Mouse (Mus musculus): Measurements from ENCODE around the gene Srsf12. TPM values are rescaled to one million over a fixed set of nuclear protein-coding genes. Genes with fewer than 3 reads are reported as not detected.

The Srsf12 gene
- 10 to 100 TPM; 22.8 to 24.9 TPM for total RNA-seq (2021)
- long read RNA-seq, experiment 1, transcript Srsf12-202 (5 exons, 829 nt): major isoform, 9 of 30 reads
- long read RNA-seq, experiment 1, partial matches to known transcripts: 8 of 30 reads
- long read RNA-seq, experiment 1, other reads (novel, unspliced or antisense): 11 of 30 reads
- long read RNA-seq, experiment 2, transcript Srsf12-202 (5 exons, 829 nt): major isoform, 6 of 20 reads
- long read RNA-seq, experiment 2, partial matches to known transcripts: 7 of 20 reads
- long read RNA-seq, experiment 2, other reads (novel, unspliced or antisense): 7 of 20 reads

DNA sequence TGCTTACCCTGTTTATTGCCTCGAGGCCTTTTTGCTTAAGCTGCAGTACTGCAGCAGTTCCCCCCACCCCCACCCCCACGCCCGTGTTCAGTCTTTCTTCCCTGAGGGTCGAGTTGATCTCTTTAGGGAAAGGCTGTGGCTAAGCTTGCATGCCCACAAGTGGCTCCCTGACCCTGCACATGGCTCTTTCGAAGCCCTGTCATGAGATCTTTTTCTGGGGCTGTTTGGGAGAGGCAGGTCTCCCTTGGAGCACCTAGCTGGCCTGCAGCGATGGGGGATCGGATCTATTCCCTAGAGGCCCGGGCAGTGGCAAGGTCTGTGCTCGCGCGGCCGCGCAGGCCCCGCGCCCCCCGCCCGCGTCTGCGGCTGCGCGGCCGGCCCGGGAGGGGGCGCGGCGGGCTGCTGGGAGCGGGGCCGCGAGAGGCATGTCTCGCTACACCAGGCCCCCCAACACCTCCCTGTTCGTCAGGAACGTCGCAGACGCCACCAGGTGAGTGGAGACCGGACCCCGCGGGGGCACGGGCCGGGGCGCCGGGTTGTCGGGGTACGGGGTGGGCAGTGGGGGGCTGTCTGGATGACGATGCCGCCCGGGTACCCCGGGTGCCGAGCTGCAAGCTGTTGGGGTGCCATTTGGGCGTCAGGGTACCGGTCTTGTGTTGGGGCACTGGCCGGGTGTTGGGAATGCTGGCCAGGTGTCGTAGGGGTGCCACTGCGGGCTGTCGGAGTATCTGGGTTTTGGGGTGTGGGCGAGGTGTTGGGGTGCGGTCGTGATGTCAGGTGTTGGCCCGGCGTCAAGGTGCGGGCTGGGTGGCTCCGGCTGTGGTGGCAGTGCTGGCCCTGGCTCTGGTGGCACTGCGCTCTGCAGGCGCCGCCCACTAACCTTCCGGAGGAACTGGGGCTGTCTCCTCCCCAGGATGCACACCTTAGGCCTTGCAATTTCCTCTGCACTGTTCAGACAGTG, at the start of gene Srsf12:
Gene Srsf12 (plus strand): TSS at position 111 of the 961 bp plus-strand sequence.
- DNase-seq (ENCODE audit: low spot score in 2 of 2): peak; percentile 52 to 57

DNA sequence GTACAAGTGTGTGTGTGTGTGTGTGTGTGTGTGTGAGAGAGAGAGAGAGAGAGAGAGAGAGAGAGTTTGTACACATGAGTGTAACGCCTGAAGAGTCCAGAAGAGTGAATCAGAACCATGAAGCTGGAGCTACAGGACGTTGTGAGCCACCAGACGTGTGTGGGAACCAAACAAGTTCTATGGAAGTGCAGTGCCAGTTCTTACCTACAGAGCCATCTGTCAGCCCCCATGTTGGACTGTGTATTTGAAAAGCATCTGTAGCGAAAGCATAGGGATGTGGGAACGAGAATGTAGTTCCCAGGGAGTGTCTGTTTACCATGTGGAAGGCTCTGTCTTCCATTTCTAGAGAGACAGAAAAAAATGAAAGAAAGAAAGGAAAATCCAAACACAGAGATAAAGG, 25.3 kb upstream of the Srsf12 start:
- peak; percentile 12 to 24 for DNase-seq (ENCODE audit: low spot score in 2 of 2)

DNA sequence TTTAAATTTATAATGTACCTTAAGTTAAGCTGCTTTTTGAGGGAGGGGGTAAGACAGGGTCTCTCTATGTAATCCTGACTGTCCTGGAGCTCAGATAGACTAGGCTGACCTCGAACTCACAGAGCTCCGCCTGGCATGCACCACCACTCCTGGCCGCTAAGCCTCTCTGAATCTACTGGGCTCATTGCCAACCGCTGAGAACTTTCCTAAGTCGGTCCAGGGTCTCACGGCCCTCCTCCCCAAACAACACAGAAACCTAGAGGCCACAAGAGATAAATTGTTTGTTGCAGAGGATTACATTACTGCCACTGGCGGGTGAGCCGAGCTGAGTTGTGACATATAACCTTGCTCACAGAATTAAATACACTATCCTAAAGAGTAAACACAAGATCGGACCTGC, 20.6 kb upstream of the Srsf12 start:
- peak in 1 of 2 experiments; percentile 9 for DNase-seq (ENCODE audit: low spot score in 2 of 2)

DNA sequence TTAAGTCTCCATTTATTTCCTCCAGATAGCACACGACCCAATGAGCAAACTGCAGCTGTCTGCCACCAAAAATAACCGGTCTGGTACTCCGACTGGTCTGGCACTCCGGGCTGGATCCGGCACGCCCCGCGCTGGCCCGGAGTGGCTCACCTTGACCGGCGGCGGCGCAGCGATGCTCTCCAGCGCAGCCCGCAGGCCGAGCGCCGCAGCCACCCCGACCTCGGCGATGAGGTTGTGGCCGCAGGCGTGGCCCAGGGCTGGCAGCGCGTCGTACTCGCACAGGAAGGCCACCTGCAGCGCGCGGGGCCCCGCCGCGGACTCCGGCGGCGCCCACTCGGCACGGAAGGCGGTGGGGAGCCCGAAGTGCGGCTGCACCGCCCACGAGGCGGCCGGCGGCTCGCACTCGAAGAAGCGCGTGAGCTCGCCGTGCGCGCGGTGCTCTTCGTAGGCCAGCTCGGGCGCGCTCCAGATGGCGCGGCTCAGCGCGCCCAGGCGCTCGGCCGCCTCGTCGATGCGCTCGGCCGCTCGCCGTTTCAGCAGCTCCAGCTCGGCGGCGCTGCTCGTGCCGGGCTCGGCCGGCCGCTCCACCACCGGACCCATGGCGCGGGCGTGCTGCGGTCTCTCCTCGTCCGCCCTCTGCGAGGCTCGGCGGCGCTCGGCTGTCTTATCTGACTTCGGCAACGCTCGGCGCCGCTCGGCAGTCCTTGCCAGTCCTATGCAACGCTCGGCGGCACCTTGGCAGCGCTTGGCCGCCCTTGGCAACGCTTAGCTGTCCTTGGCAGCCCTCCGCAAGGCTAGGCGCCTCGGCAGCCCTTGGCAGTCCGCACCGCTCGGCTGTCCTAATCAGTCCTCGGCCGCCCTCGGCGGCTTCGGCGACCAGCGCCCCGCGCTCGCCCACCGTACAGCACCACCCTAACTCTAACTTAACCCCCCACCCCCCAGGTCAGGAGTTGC, 19.7 kb upstream of the Srsf12 start:
- DNase-seq (ENCODE audit: low spot score in 2 of 2): peak; percentile 76 to 87

DNA sequence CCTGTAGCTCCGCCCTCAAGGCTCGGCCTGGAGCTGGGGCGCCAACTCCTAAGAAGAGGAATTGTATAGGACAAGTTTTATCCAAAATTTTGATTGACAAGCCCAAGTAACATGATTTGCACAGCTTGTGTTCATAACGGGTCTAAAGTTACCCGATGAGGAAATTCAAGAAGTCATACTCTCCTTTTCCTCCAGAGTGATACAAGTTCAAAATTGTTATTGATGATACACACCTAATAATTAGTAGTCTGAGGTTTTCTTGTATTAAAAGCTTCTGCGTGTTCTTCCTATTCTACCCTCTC, 19.1 kb upstream of the Srsf12 start, which contains the start of gene Pm20d2:
Gene Pm20d2 (minus strand): TSS at position 3 of the 302 bp plus-strand sequence.
- no peak for DNase-seq (ENCODE audit: low spot score in 2 of 2)

DNA sequence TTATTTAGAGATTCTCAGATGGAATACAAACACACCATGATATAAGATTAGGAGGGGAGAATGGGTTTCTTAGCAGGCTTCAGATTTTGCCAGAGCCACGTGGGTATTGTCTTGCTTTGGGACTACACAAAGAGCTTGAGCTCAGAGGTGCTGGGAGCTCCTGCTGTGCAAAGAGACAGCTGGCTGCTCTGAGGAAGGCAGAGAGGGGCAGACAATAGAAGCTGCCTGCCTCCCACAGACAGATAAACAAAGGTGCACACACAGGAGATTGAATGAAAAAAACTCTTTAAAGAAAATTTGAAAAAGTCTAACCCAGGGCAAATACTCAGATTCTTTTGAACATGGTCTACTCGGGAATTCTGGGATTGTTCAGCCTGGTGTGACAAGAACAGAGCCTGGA, 10.7 kb upstream of the Srsf12 start:
- no peak for DNase-seq (ENCODE audit: low spot score in 2 of 2)

DNA sequence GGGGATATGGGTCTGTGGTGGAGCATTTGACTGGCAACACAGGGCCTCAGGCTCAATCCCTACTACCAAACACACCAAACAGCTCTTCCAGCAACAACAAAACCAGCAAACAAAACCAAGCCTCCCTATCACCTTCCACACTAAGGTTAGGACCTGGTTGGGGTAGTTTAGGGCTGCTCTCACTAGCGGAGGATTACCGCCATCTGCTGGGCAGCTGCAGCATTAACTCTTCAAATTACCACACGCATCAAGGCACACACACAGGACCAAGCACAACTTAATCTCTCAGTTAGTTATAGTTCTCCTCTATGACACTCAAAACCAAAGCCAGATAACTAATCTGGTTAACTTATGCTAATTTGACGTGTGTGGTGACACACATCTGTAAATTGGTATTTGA, 4.1 kb upstream of the Srsf12 start:
- peak; percentile 53 for DNase-seq (ENCODE audit: low spot score in 2 of 2)

DNA sequence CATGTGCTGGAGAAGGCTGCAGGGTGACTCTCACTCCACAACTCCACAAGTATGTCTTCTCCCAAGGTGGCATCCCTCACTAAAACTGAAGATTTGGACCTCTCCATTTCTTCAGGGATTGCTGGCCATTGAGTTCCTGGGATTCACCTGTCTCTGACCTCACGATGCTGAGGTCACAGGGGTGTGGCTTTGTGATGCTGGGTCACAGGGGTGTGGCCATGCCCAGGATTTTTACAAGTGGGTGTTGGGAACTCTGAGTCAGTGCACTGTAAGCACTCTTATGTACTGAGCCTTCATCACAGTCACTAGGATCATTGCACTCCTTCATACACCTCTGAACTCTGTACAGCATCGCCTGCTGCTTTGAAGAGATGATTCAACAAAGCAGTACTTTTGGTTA, 1.2 kb upstream of the Srsf12 start:
- DNase-seq (ENCODE audit: low spot score in 2 of 2): no peak

DNA sequence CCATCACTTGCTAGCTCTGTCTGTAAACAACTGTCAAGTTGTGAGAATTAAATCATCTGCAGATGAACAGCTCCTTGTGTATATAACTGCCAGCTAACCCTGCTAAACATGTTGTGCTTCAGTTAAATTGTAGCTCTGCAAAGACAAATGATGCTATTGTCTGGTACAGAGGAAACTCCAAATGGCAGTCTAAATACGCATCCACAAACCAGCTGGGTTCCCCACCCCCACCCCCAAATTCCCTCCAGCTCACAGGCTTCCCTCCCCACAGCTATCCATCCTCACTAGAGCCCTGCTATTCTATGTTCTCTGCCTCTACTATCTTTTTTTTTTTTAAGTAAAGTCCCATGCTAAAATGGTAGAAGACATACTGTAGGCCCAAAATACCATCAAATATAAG, 13.1 kb downstream of the Srsf12 start:
- no peak for DNase-seq (ENCODE audit: low spot score in 2 of 2)

DNA sequence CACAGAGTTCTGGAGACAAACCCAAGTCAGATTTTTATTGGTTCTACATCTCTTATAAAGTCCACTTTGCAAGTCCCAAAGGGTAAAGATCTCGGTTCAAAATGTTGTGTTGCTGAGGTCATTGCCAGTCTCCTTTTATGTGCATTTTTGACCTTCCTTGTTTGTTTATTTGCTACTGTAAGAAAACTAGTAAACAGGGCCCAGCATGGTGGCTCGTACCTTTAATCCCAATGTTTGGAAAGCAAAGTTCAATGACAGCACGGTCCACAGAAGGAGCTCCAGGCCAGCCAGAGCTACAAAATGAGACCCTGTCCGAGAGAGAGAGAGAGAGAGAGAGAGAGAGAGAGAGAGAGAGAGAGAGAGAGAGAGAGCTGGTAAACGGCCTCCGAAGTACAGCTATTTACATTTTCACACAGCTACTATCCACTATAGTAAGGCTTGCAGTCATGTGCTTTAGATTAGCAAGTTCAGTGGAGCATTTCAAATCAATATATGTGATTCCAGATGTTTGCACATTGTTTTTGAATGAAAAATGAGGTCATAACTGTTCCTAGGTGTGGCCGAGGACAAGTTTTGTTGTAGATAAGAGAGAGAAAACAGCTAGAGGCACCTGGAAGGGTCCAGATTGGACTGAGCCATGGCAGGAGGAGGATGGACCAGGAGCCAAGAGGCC, 15.3 kb downstream of the Srsf12 start:
- no peak for DNase-seq (ENCODE audit: low spot score in 2 of 2)

DNA sequence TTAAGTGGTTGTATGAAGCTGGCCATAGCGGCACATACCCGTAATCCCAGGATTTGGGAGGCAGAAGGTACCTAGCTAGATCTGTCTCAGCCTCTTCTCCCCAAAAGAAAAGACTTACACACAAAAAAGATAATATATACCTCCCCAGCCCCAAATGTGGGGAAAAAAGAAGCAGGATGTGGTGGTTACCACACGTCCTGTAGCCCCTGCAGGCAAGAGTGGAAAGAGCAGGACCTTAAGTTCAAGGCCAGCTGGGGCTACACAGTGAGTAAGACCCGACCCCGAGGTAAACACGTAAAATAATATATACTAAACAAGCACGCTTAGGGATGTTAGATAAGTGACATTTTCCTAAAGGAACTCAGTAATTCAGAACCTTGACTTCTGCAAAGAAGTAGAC, 18.4 kb downstream of the Srsf12 start:
- no peak for DNase-seq (ENCODE audit: low spot score in 2 of 2)

DNA sequence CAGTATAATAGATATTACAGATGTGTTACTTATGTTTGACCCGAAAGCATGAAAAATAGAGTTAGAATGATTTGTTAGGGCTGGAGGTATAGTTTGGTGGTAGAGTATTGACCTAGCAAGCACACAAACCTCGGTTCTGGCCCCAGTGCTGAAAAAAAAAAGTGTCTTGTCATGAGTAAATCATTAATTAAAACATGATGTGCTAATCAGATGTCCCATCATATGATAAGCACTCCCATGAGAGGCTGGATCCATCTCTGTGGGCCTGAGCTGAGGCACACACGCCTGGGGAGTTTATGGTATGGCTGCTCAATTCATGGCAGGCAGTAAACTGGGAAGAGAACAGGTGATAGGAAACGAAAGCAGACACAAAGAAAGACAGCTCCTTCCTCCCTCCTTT, 20.8 kb downstream of the Srsf12 start:
- no peak for DNase-seq (ENCODE audit: low spot score in 2 of 2)

DNA sequence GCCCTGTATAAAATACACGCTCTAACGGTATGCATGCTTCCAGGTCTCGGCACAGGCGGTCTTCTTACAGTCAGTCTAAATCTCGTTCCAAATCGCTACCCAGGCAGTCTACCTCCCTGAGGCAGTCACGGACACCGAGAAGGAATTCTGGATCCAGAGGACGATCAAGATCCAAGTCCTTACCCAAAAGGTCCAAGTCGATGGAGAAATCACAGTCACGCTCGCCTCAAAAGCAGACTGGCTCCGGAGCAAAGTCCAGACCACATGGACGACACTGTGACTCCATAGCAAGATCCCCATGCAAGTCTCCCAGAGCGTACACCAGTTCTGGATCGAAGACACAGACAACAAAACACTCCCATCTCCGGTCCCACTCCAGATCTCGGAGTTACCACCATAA, 22.1 kb downstream of the Srsf12 start:
- DNase-seq (ENCODE audit: low spot score in 2 of 2): no peak

DNA sequence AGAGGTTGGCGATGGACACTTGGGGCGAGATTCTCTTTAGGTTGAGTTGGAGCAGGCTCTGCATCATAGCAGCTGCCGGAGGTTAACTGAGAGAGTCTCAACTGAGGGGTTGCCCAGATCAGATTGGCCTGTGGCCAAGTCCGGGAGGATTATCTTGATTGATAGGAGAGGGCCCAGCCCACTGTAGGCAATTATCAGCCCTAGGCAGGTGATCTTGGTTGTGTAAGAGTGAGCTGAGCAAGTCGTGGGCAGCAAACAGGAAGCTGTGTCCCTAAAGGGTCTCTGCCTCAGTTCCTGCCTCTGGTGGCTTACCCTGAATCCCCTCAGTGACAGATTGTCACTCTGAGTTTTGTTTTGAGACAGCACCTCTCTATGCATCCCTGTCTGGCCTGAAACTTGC, 33.7 kb downstream of the Srsf12 start:
- DNase-seq (ENCODE audit: low spot score in 2 of 2): no peak

DNA sequence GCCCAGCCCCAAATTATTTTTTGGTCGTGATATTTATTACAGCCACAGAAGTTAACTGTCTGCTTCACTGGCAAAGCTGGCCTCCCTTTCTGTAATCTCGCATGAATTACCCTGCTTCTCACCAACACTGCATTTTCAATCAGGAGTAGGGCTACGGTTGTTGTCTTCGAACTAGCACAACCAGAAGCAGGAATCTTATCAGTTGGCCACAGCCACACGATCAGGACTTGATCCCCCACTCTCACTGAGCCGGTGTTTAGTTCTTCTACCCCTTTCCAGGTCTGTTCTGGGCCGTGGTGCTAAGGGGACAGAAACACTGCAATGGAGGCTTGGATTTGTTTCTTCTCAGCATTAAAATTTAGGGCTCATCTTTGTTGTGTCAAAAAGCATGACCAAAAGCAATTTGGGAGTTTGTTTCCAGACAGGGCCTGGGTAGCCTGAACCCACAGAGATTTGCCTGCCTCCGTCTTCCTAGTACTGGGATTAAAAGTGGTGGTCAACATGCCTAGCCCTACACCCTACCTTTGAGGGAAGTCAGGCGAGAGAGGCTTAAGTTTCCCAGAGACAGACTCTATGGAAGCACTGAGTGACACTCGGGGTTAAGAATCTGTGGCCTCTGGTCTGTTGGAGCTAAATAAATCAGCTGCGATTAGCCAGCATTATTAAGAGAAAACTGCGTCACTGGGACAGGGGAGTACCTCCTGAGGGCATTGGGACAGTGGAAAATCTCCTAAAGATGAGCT, 34.4 kb downstream of the Srsf12 start:
- no peak for DNase-seq (ENCODE audit: low spot score in 2 of 2)

DNA sequence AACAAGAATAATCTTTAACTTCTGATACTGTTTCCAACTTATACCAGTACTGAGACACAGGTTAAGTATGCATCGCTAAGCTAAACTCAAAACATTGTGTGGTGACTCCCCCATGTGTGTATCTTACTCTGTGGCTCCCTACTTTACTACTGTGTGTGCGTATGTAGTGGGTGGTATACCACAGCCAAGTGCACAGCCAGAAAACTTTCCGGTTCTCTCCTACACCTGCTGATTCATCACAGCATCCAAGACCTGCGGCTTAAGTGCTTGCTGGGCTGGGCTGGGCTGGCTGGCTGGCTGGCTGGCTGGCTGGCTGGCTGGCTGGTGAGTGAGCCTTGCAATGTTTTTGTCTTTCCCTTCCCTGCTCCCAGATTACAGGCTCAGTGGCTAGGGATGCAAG, 35.1 kb downstream of the Srsf12 start:
- peak; percentile 30 to 36 for DNase-seq (ENCODE audit: low spot score in 2 of 2)

DNA sequence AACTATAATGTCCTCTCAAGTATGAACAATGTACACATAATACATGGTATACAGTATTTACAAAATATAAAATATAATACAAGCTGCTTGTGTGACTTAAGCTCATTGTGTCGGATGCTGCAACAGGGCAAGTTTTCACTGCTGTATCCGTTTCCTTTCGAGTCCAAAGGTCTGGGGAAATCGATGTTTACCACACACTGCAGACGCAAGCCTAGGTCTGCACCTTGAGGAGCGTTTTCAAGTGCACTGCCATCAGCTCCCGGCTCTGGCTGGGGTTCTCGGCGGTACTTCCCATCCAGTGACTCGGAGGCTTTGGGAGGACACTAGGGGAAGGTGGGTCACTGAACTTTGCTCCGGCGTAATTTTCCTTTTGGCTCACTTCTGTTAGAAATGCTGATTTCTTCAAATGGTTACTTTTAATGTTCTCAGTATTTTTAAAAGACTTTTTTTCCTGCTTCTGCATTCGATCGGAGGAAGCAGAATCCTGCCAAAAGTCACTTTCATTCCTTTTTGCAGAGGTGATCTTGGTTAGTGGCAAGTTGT, 37.1 kb downstream of the Srsf12 start:
- DNase-seq (ENCODE audit: low spot score in 2 of 2): no peak

DNA sequence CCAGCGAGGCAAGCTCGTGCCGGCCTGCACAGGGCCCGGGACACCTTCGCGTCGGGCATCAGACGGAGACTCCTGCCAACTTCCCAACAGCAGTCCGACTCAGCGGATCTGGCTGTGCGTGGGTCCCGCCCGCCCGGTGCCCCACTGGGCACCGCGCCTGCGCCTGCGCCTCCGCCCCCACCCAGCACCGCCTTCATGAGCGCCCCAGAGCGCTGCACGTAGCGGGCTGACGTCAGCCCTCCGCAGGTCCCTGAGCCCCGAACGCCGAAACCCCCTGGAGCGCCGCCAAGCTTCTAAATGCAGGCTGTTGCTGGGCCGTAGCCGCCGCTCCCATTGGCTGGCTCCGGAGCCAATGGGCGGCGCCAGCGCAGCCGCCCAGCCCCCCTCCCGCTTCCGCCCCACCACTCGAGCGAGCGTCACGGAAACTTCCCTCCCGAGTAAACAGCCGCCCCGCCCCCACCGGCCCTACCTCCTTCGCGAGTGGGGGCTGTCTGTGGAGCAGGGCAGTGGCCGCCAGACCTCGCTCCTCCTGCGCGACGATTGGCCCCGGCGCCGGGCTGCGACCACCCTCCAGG, 38.8 kb downstream of the Srsf12 start:
- peak; percentile 99 for DNase-seq (ENCODE audit: low spot score in 2 of 2)
